Mouse (Mus musculus) cerebellum, adult 18-20 months (tissue): ENCODE measurements around the gene Lpar4.

Experiments
- DNase-seq, 2 experiments: peaks; one replicate each; pipeline ENCODE4 v3.0.0; 2021

Gene Lpar4

DNA sequence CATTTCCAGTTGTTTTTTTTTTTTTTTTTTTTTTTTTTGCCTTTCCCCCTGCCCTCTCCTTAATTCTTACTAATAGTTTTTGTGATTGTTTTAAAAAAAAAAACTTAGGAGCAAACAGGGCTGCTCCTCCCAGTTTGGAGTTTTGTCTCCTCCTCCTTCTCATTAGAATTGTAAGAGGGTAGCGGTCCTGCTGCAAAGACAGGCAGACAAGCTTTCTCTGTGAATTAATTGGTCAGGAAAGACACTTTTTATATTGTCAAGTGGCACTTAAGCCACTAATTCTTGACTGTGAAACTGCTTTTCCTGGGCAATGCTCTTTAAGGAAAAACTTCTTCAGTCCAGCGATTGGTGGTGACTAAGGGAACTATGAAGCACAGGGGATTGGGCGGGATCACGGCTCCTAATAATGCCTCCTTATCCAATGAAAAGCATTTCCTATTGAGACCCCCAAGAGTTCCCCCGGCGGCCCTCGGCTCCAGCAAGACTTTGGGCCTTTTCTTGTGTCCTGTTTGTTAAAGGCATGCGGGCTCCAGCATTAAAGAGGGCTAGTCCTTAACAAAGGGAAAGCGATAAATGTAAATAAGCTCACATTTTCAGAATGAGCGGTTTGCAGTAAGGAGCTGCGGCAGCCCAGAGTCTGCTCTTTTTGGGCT lies at the start of gene Lpar4:
Lpar4 (plus strand) TSS at position 451 of the 653 bp plus-strand sequence.
- no peak for DNase-seq

DNA sequence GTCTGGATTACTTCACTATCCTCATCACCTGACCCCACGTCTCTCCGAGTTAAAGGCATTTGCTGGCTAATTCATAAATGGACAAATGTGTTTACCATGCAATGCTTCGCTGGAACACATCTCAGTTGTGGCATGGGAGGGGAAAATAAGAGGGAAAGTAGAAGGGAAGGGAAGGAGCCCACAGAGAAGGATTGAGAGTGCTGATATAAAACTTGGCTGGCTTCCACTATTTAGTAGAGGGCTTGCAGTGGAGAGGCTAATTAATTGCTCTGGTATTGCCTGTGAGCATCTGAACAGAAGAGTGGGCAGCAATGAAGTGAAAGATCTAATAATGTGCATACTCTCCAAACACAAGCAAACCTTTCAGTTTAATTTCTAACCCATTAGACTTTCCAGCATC lies 49.0 kb upstream of the Lpar4 start:
- no peak for DNase-seq

DNA sequence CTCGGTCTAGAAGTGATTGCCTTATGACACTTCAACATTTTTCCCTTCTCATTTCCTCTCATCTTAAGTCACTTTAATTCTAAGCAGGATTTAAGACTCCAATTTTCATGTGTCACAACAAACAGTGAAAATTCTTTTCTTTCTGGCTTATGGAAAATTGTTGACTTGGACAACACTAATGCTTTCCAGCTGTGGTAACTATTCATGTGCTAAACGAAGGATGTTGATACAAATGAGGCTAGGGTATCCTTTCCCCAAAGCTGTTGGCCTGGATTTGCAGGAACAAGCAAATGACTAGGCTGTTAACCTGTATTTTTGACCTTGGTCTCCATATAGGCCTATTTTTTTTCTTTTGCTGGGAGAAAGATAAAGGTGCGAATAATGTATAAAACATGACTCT lies 48.5 kb upstream of the Lpar4 start:
- no peak for DNase-seq

DNA sequence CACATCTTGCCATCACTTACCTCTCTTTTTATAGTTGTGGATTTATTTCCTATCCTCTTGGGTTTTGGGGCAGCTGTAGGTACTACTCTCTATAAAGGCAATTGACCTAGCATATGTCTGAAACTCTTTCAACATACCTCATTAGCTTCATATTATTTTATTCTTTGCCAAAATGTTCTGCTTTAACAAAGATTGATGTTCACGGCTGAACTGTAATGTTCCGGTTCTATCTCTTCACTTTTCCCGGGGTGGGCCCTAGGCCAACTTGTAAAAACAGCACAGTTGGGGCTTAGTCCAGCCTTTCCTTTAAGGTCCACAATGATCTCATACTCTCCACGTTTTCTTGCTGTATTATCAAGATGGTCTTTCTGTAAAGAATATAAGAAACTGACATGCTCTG lies 48.1 kb upstream of the Lpar4 start:
- no peak for DNase-seq

DNA sequence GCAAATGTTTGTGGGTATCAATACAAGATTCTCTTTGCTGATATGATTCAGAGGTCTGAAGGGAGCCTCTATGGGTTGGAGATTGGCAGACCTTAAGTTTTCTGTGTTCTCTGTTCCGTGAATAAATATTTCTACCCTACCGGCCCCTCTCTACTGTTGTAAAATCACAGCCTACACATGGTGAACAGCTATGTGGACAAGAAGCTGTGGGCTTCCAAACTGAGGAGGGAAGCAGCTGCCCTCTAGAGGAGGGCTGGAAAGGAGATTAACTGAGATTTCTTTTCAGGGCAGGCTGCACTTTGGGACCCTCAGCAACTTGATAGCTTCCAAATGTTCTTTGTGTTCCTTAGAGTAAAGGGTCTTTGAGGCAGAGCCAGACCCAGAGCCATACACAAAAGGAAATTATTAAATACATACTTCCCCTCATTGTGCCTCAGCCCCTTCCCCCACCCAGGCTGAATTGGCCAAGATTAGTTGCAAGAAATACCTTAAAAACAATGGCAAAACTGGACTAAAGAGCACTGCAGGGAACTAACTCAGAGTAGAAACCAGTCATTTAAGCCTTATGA lies 22.6 kb upstream of the Lpar4 start:
- DNase-seq, result no peak

DNA sequence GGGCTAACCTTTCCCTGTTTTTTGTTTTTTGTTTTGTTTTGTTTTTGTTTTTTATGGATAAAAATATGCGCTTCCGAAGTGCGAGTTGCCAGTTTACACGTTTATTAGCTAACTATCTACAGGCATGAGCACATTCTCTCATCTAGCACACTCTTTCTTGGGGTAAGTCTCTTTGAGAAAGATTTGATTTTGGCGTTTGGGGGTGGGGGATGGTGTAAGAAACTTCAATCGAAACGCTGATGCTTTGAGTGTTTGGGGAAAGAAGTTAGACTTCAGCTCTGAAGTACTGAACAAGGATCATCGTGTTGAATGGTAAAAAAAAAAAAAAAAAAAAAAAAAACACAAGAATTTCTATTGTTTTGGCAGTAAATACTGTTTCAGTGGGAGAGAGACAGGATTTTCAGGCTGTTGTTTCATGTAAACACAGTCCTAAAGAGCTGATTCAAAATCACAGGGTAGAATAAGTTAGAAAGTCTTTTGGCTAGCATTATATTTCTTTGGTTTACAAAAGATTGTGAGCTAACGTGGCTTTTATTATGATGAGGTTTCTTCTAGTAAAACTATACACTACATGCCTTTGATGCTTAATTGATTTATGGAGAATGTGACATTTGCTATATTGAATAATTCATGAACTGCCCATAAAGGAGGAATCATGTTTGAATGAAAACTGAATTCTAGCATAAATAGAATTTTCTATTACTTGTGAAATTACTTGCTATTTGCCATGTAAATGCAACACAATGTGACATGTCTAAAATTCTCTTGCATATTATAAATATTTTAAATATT lies 599 bp downstream of the Lpar4 start:
- no peak for DNase-seq

DNA sequence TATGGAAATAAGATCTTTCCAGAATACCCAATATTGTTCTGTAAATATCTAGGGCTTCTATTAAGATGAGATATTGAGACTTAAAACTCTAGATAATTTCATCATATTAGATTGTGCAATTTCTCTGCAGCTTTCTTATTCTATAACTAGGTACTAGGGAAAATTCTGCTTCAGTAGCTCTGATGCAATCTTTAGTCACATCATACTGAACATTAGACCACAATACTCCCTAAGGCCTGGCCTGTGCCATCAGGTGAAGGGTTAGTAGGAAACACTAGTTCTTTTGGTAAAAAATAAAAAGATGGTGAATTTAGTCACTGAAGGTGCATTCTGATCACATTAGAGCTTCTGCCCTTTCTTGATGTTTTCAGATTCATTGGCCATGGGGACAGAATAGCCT lies 4.1 kb downstream of the Lpar4 start:
- DNase-seq, result no peak

DNA sequence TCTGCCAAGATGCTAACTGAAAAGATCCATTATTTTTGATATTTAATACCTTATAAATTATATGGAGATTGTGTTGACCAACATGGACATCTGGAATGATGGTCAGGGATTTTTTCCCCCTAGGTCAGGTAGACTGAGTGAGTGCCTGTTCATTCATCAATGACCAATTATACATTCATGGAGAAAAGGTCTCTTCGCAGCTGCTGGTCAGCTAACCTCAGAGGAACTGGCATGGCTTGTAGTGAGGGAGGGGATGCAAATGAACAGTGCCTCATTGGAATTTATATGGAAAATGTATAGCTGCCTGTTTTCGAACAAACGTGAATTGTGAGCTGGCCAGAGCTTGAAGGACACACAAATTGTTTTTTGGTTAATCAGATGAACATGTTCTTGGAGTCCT lies 18.9 kb downstream of the Lpar4 start:
- DNase-seq, result no peak

DNA sequence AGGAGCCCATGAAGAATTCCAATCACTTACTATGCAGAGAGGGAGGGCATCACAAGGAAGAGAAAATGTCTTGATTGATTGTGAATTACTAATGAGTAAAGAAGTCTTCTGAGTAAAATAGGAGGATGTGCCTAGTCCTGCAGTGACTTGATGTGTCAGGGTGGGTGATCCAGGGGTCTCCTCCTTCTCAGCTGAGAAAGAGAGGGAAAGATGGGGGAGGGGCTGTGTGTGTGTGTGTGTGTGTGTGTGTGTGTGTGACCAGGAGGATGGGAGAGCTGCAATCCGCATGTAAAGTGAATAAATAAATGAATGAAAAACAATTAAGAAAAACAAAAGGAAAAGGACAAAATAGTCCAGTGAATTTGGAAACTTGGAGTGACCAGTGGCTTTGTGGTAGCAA lies 30.1 kb downstream of the Lpar4 start:
- no peak for DNase-seq

DNA sequence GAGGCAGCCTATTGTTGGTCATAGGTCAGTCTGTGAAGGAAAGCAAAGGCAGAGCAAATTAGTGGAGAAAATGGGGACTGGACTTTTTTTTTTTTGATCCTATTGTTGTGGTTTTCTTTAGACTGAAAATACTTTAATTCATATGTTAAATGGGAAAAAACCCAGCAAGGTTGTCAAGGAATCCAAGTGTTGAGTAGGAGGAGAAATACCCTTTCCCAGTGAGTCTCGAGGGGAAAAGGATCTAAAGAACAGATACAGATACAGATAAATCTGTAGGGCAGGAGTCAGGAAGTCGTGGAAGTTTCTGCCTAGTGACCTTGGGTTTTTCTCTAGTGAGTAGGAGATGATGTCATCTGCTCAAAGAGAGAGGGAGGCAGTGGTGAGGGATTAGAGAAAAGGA lies 30.6 kb downstream of the Lpar4 start:
- no peak for DNase-seq

DNA sequence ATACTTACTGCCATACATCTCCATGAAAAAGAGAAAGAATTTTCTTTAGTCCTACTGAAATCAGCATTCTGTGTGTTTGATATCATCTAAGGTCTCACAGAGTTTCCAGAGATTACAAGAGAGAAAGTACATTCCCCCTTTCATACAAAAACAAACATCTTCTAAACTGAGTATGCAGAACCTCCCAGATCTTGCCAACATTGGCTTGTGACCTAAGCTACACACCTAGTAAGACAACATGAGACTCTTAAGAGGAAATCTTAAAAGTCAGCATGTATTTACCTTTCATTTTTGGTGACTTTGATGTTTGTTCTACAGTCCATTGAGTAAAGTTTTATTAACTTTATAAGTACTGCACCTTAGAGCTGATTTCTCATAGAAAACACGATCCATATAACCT lies 33.4 kb downstream of the Lpar4 start:
- DNase-seq, result no peak

DNA sequence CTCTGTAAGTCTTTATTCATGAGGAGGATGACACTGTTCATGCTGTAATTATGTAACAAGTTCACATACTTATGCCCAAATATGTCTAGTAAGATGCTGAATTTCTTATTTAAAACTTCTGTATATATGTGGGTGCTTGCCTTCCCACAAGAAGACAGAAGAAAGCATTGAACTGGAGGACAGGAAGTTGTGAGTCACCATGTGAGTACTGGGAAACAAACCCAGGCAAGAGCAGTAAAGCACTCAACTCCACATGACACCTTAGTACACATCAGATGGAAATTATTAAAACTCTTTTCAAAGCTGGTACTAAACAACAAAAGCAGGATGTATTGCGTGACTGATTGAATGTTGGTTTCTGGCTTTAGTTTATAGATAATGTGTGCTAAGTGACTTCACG lies 41.8 kb downstream of the Lpar4 start:
- no peak for DNase-seq

DNA sequence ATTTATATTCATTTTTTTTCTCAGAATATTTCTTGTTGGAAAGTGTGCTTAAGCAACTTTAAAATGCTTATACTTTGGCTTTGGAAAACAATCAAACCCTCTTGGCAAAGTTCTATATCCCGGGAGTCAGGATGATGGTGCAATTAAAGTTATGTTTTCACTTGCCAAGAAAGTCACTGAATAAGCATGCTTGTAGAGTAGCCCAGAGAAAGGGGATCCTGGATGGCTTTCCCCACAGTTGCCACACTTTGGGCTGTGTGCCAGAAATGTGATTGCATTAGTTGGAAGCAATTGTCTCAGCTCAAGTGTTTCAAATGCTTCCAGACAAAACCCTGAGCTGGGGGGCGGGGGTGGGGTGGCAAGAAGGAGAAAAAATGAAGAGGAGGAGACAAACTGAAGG lies 43.9 kb downstream of the Lpar4 start:
- DNase-seq, result no peak
